Mouse (Mus musculus) brown adipose tissue, adult 24 weeks (tissue): ENCODE data around the gene Pim3. TPM values are rescaled to one million over a fixed set of nuclear protein-coding genes. Genes with fewer than 3 reads are reported as not detected.

ENCODE experiments used
- H3K27ac ChIP-seq: fragments of 200-500 bp; replicated peaks from 2 replicates; pipeline ENCODE4 v1.5.1; 2012; ENCODE audit warnings: low read depth, mild to moderate bottlenecking, low read length
- H3K4me1 ChIP-seq: fragments of 200-500 bp; 2 replicates; pipeline ENCODE4 v1.6.1; 2012; ENCODE audit warnings: low read length, mixed read lengths; ENCODE audit not compliant: control insufficient read depth, insufficient read depth, insufficient read length
- H3K4me3 ChIP-seq: fragments of 200-500 bp; 2 replicates; pipeline ENCODE4 v1.5.1; 2012; ENCODE audit warnings: low read depth, mild to moderate bottlenecking, low read length, moderate library complexity; ENCODE audit not compliant: insufficient read depth
- polyA plus RNA-seq: library from polyadenylated mRNA; stranded (reverse); fragments of >200 nt; gene quantifications from 2 replicates; pipeline ENCODE4 v1.2.4, GENCODE M21; 2012; ENCODE audit not compliant: missing spikeins, insufficient read depth, insufficient read length

The Pim3 gene
- polyA plus RNA-seq, 1 experiment = 73.9 TPM

- no peak overlapping the region for H3K4me3 ChIP-seq
- H3K27ac ChIP-seq = peak overlapping the region; percentile 91; the same call in 1 of the 2 replicates
- H3K4me1 ChIP-seq = peaks cover 36% of the 10 kb centered on the region
These were observed 1.2 kb upstream of the Pim3 start for GRCm38 (mm10) chr15:88860781-88861180.

DNA sequence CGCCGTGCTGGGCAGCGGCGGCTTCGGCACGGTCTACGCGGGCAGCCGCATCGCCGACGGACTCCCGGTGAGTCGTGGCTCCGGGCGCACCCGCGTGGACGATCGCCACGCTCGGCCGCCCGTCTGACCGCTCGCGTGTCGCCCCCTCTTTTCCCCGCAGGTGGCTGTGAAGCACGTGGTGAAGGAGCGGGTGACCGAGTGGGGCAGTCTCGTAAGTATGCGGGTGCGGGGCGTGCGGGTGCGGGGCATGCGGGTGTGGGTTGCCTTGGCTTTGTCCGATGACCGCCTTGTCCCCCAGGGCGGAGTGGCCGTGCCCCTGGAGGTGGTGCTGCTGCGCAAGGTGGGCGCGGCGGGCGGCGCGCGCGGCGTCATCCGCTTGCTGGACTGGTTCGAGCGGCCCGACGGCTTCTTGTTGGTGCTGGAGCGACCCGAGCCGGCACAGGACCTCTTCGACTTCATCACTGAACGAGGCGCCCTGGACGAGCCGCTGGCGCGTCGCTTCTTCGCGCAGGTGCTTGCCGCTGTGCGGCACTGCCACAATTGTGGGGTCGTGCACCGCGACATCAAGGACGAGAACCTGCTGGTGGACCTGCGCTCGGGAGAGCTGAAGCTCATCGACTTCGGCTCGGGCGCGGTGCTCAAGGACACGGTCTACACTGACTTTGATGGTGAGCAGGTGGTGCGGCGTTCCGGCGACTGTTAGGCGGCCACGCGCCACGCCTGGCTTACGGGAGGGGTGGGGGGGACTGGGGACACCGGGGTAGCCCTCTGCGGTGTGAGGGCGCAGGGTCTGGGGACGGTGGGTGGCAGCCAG lies 1.1 kb downstream of the Pim3 start:
- H3K4me3 ChIP-seq = peak overlapping the region; percentile 89
- H3K4me1 ChIP-seq = peaks cover 33% of the 10 kb centered on the region
- H3K27ac ChIP-seq = peak overlapping the region; percentile 88

GRCm38 (mm10) chr15:88863695-88864231 lies 1.8 kb downstream of the Pim3 start:
- peaks cover 34% of the 10 kb centered on the region for H3K4me1 ChIP-seq
- H3K27ac ChIP-seq = peak overlapping the region; percentile 88
- peak overlapping the region; percentile 89 for H3K4me3 ChIP-seq

DNA sequence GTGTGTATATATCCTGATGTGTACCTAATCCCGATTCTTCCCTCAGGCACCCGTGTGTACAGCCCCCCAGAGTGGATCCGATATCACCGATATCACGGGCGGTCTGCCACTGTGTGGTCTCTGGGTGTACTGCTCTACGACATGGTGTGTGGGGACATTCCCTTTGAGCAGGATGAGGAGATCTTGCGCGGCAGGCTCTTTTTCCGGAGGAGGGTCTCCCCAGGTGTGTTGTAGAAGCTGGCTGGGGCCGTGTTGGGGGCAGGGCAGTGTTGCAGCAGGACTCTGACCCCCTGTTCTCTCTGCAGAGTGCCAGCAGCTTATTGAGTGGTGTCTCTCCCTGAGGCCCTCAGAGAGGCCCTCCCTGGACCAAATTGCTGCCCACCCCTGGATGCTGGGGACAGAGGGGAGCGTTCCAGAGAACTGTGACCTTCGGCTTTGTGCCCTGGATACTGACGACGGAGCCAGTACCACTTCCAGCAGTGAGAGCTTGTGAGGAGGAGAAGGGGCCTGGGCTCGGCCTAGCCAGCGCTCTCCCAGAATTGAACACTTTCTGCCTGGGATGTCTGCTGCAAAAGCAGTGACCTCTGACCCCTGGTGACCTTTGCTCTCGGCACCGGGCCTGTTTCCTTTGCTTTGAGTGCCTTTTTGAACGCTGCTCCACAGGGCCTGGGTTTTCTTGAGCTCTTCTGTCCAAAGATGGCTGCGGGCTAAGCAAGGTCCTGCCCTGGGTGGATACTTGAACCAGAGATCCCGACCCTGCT lies 2.5 kb downstream of the Pim3 start:
- H3K27ac ChIP-seq = peak overlapping the region; percentile 88
- peak overlapping the region; percentile 89 for H3K4me3 ChIP-seq
- H3K4me1 ChIP-seq = peaks cover 31% of the 10 kb centered on the region

- Histone ChIP-seq H3K27ac (peak overlapping the region; percentile 88), H3K4me1 (peaks cover 37% of the 10 kb centered on the region), H3K4me3 (peak overlapping the region; percentile 89)
These were observed 3.1 kb downstream of the Pim3 start for GRCm38 (mm10) chr15:88865061-88865460.

DNA sequence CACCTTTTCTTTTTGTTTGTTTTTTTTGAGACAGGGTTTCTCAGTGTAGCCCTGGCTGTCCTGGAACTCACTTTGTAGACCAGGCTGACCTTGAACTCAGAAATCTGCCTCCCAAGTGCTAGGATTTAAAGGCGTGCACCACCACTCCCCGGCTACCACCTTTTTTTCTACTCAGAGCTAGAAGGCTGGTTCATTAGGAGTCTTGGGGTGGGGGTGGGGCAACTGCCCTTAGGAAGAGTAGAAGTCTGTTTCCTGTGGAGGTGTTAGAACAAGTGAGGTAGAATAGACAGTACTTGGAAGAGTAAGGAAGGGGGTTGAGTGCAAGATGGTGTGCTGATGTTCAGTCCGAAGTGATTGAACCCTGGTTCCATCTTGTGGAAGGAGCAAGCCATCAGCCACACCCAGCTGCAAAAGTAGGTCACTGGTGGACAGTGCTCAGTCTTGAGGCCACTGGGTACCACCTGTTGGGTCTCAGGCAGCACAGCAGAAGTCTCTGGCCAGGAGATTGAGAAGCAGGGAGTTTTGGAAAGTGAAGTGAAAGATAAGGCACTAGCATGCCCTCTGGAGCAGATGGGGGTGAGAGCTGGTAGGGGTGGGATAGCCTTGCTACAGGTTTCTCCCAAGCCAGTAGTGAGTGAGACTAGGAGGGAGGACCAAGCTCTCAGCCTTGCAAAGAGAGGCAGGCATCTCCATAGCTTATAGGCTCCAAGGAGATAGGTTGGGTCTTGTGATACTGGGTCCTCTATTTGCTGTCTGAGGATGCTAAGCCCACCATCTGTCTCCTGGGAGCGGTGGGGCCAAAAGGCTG lies 4.1 kb downstream of the Pim3 start:
- Histone ChIP-seq H3K4me1 (peaks cover 43% of the 10 kb centered on the region), H3K27ac (peak overlapping the region; percentile 97), H3K4me3 (peak overlapping the region; percentile 32)

GRCm38 (mm10) chr15:88866934-88867356 lies 5.0 kb downstream of the Pim3 start:
- Histone ChIP-seq H3K4me3 (peak overlapping the region; percentile 32), H3K4me1 (peaks cover 45% of the 10 kb centered on the region), H3K27ac (peak overlapping the region; percentile 97)

- H3K4me3 ChIP-seq = peak overlapping the region; percentile 32
These were observed 5.5 kb downstream of the Pim3 start for GRCm38 (mm10) chr15:88867368-88868023.

GRCm38 (mm10) chr15:88868024-88868742 lies 6.2 kb downstream of the Pim3 start:
- H3K4me3 ChIP-seq = 0 out of 2 replicates have a peak overlapping the region, but pooled peaks have one; percentile 1
- H3K4me1 ChIP-seq = peaks cover 45% of the 10 kb centered on the region
- H3K27ac ChIP-seq = peak overlapping the region; percentile 97

More at GRCm38 (mm10) chr15:88867368-88868023, 5.5 kb downstream of the Pim3 start:
- H3K4me1 ChIP-seq = peaks cover 45% of the 10 kb centered on the region
- H3K27ac ChIP-seq = peak overlapping the region; percentile 97

DNA sequence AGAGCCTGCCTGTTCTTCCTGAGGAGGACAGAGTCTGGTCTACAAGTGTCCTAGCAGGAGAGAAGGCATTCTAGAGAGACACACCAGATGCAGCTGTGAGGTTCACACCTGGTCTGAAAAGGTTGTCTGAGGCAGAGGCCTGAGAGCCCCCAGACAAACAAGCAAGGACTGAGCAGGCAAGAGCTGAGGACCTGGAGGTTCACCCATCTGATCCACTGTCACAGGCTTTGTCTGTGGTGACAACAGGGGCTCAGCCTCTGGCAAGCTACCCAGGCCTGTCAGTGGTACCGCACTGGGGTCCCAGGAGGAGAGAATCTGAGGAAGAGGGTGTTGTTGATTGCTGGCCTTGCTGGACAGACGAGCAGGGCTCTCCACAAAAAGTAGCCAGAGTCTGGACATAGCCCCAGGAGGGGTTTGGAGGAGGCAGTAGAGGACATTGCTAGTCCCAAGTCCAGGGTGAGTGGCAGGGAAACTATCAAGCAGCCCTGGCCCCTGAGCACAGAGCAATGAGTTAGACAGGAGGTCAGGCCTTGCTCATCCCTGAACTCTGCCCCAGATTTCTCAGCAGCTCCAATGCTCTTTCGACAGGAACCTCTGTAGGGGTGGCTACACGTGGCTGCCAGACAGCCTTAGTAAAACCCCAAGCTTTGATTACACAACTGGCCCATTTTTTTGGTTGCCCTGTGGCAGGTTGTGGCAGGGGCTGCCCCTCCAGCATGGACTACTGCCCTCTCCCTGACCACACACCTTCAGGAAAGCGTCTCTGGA lies 8.6 kb downstream of the Pim3 start:
- peak overlapping the region; percentile 38 for H3K27ac ChIP-seq
- no peak overlapping the region for H3K4me3 ChIP-seq
- H3K4me1 ChIP-seq = peaks cover 43% of the 10 kb centered on the region

- Histone ChIP-seq H3K27ac (no peak overlapping the region), H3K4me3 (no peak overlapping the region), H3K4me1 (peaks cover 21% of the 10 kb centered on the region)
These were observed 12.1 kb downstream of the Pim3 start for GRCm38 (mm10) chr15:88874061-88874460.

GRCm38 (mm10) chr15:88874477-88874876 lies 12.5 kb downstream of the Pim3 start:
- no peak overlapping the region for H3K27ac ChIP-seq
- no peak overlapping the region for H3K4me3 ChIP-seq
- H3K4me1 ChIP-seq = peaks cover 20% of the 10 kb centered on the region

GRCm38 (mm10) chr15:88875625-88876081 lies 13.7 kb downstream of the Pim3 start:
- H3K4me3 ChIP-seq = peak overlapping the region; percentile 42; the same call in 1 of the 2 replicates
- H3K27ac ChIP-seq = 0 out of 2 replicates have a peak overlapping the region, but pooled peaks have one; percentile 4
- H3K4me1 ChIP-seq = peaks cover 9% of the 10 kb centered on the region
